Comparison of ENCODE assay signal across 8 mouse cellular contexts in genomic region chr8:117199658-117200057, GRCm38 (mm10). TPM values are rescaled to one million over a fixed set of nuclear protein-coding genes. Genes with fewer than 3 reads are reported as not detected.
DNase-seq lines count a peak whose midpoint lies in the region; ATAC-seq and TF ChIP-seq lines count a peak whose summit lies in the region.

No protein-coding gene starts in this region.

- no peak overlapping the region for H3K4me3 ChIP-seq in limb, embryonic 14.5 days (replicated peaks; ENCODE audit: low read length)
- H3K4me3 ChIP-seq in stomach, embryonic 16.5 days (replicated peaks; ENCODE audit: low read length): no peak overlapping the region

- intact Hi-C loops in heart, postnatal 10 days (cut with DNase I): loop anchor here (2.0 kb wide), 1 partner anchor 265 kb away; no protein-coding TSS in a partner anchor

- H3K9me3 ChIP-seq in limb, embryonic 14.5 days (ENCODE audit: control insufficient read depth, low read length): no peaks in the 10 kb centered on the region
- no peaks in the 10 kb centered on the region for H3K9me3 ChIP-seq in stomach, embryonic 16.5 days (replicated peaks; ENCODE audit: control insufficient read depth, low read length)

- WGBS in limb, embryonic 14.5 days: 39% methylated on average over 6 of the region's 6 CpGs
- WGBS in stomach, embryonic 16.5 days: 27% methylated on average over 6 of the region's 6 CpGs

- H3K4me1 ChIP-seq in limb, embryonic 14.5 days (ENCODE audit: control insufficient read depth, insufficient read depth, low read length): no peaks in the 10 kb centered on the region
- H3K4me1 ChIP-seq in stomach, embryonic 16.5 days (ENCODE audit: control insufficient read depth, insufficient read depth, low read length): peaks cover 40% of the 10 kb centered on the region

- no peak overlapping the region for H3K27ac ChIP-seq in limb, embryonic 14.5 days (replicated peaks; ENCODE audit: low read depth, low read length)
- H3K27ac ChIP-seq in stomach, embryonic 16.5 days (ENCODE audit: low read length): peak overlapping the region; percentile 87

- peak; percentile 35; the same call in 1 of the 2 replicates for ATAC-seq in limb, embryonic 14.5 days (ENCODE audit: low FRiP score, low read depth)
- peak; percentile 56; the same call in 1 of the 2 replicates for ATAC-seq in stomach, embryonic 16.5 days (ENCODE audit: insufficient read depth, low FRiP score)
- ATAC-seq in granulocyte monocyte progenitor cell, adult 5-6 weeks (replicated peaks; ENCODE audit: poor library complexity, severe bottlenecking): no peak

- no peak overlapping the region for H3K9ac ChIP-seq in limb, embryonic 14.5 days (ENCODE audit: low read depth, low read length, severe bottlenecking)
- no peak overlapping the region for H3K9ac ChIP-seq in stomach, embryonic 16.5 days (ENCODE audit: low read length)

- H3K36me3 ChIP-seq in limb, embryonic 14.5 days (ENCODE audit: control insufficient read depth, insufficient read depth, low read length): peaks cover 42% of the 10 kb centered on the region
- H3K36me3 ChIP-seq in stomach, embryonic 16.5 days (ENCODE audit: control insufficient read depth, insufficient read depth, low read length): peaks cover 10% of the 10 kb centered on the region; the same call in 1 of the 2 replicates

- no peaks in the 10 kb centered on the region for H3K27me3 ChIP-seq in limb, embryonic 14.5 days (ENCODE audit: control insufficient read depth, insufficient read depth, low read length)
- no peaks in the 10 kb centered on the region for H3K27me3 ChIP-seq in stomach, embryonic 16.5 days (ENCODE audit: control insufficient read depth, insufficient read depth, low read length)

- H3K4me2 ChIP-seq in limb, embryonic 14.5 days (replicated peaks; ENCODE audit: low read depth, low read length, severe bottlenecking): no peak overlapping the region
- H3K4me2 ChIP-seq in stomach, embryonic 16.5 days (ENCODE audit: low read depth, low read length): no peak overlapping the region

- TF ChIP-seq POLR2A in limb, embryonic 14.5 days (IDR thresholded peaks at IDR 0.05; ENCODE audit: borderline replicate concordance, extremely low read depth, insufficient read depth, insufficient read length): no peak

- peak; percentile 17 for DNase-seq in spleen, adult 12 weeks (ENCODE audit: low spot score)
- no peak for DNase-seq in spleen, postnatal 36 days (ENCODE audit: low spot score in 2 of 2)
- DNase-seq in heart, postnatal 10 days: peak; percentile 58 to 70
- no peak for DNase-seq in limb, embryonic 14.5 days (ENCODE audit: low spot score)
- DNase-seq in testis, postnatal 14 days (ENCODE audit: low spot score): no peak
- DNase-seq in frontal cortex, adult 2 months (ENCODE audit: extremely low spot score in 1 of 2, low spot score in 1 of 2): no peak

RNA-seq across cellular contexts. Expression of gene Gan, which starts 41.7 kb away (rescaled TPM):
- 1 to 10 TPM; 6.4 to 7.3 TPM for total RNA-seq in heart, postnatal 10 days (2021)
- 7.6 and 8.2 TPM in 2 replicates for polyA plus RNA-seq in limb, embryonic 14.5 days (2012; rRNA removed)
- polyA plus RNA-seq in limb, embryonic 14.5 days (2014; fragmentation: Nextera tagmentation; extraction: Ambion mirVana): 3.5 and 3.6 TPM in 2 replicates
- polyA plus RNA-seq in stomach, embryonic 16.5 days (2015; fragmentation: Nextera tagmentation; extraction: Ambion mirVana): 2.2 TPM in 2 replicates
- 5.9 and 7.6 TPM in 2 replicates for total RNA-seq in granulocyte monocyte progenitor cell, adult 5-6 weeks (2014; fragmentation: Nextera tagmentation)
- total RNA-seq in granulocyte monocyte progenitor cell, adult 5-6 weeks (2017): 3.4 and 6.4 TPM in 2 replicates
- 8.1 and 8.6 TPM in 2 replicates for polyA plus RNA-seq in frontal cortex, adult 2 months (2012; rRNA removed)

RNA-seq across cellular contexts. Expression of gene Cmip, which starts 57.2 kb away (rescaled TPM):
- total RNA-seq in heart, postnatal 10 days (2021): 10 to 100 TPM; 32.8 to 38.5 TPM
- 39.7 and 48.3 TPM in 2 replicates for polyA plus RNA-seq in limb, embryonic 14.5 days (2012; rRNA removed)
- 27.1 and 37.1 TPM in 2 replicates for polyA plus RNA-seq in limb, embryonic 14.5 days (2014; fragmentation: Nextera tagmentation; extraction: Ambion mirVana)
- 13.7 and 14.2 TPM in 2 replicates for polyA plus RNA-seq in stomach, embryonic 16.5 days (2015; fragmentation: Nextera tagmentation; extraction: Ambion mirVana)
- 30.7 and 49.5 TPM in 2 replicates for total RNA-seq in granulocyte monocyte progenitor cell, adult 5-6 weeks (2014; fragmentation: Nextera tagmentation)
- total RNA-seq in granulocyte monocyte progenitor cell, adult 5-6 weeks (2017): 6.0 and 11.8 TPM in 2 replicates
- polyA plus RNA-seq in frontal cortex, adult 2 months (2012; rRNA removed): 140 and 159 TPM in 2 replicates

Comparison
In these comparisons a context has a peak if more than half of its experiments do, and no peak if none do; other contexts are left out.
1. DNase-seq: peak in spleen, adult 12 weeks (single experiment) and heart, postnatal 10 days (2 of 2); none in spleen, postnatal 36 days (0 of 2), limb, embryonic 14.5 days (single experiment), testis, postnatal 14 days (single experiment) and frontal cortex, adult 2 months (0 of 2).